Mouse (Mus musculus): Measurements from ENCODE around the gene Cpt1c.

The Cpt1c gene

GRCm38 (mm10) chr7:44918219-44918618 is 56.4 kb downstream of the Cpt1c start:
- DNase-seq (ENCODE audit: low read depth, low spot score) = no peak

DNA sequence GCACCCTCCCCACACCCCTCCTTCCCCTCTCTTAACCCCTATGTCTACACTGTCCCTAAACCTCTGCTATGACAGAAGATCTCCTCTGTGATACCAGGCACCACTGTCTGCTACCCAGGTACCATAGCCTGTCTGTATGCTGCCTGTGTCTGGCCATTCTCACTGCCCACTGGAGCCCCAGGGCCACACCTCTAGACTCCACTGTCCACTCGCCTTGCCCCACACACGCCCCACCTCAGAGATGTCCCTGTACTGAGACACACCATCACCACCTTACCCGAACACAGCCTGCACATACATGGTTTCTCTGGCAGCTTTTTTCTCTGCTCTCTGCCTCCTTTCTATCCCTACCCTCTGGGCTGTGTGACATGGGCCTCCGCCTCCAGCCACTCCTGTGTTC is 57.8 kb downstream of the Cpt1c start:
- DNase-seq (ENCODE audit: low read depth, low spot score) = no peak

GRCm38 (mm10) chr7:44916191-44916590 is 58.5 kb downstream of the Cpt1c start:
- no peak for DNase-seq (ENCODE audit: low read depth, low spot score)

GRCm38 (mm10) chr7:44915314-44915713 is 59.3 kb downstream of the Cpt1c start:
- DNase-seq (ENCODE audit: low read depth, low spot score) = no peak

GRCm38 (mm10) chr7:44914396-44914795 is 60.3 kb downstream of the Cpt1c start:
- no peak for DNase-seq (ENCODE audit: low read depth, low spot score)

Measured in retina, postnatal 7 days (tissue).